Mouse (Mus musculus) myocyte (in vitro differentiated cells): ENCODE measurements around the gene Sostdc1.

Experiments
- CEBPB ChIP-seq: IDR thresholded peaks from 2 replicates; pipeline ENCODE4 v1.6.1; 2011; ENCODE audit warnings: mild to moderate bottlenecking, moderate library complexity; ENCODE audit not compliant: poor library complexity, insufficient read depth, severe bottlenecking
- E2F4 ChIP-seq: IDR thresholded peaks from one replicate; pipeline ENCODE4 v1.6.1; 2011; ENCODE audit warnings: mild to moderate bottlenecking, control low read depth, moderate library complexity; ENCODE audit not compliant: insufficient read depth
- MAX ChIP-seq: IDR thresholded peaks from one replicate; pipeline ENCODE4 v1.6.1; 2011; ENCODE audit warnings: low read depth, mild to moderate bottlenecking, control low read depth
- MYOD1 ChIP-seq, 3 experiments: IDR thresholded peaks; one replicate each; pipeline ENCODE4 v1.6.1; 2011; ENCODE audit warnings: control low read depth in 2 of 3, low read depth in 2 of 3, mild to moderate bottlenecking in 2 of 3, moderate library complexity in 1 of 3; ENCODE audit not compliant: insufficient read length in 2 of 3, control insufficient read depth in 1 of 3
- MYOG ChIP-seq, 3 experiments: IDR thresholded peaks; one replicate each; pipeline ENCODE4 v1.6.1; 2011; ENCODE audit warnings: control low read depth in 2 of 3, low read depth in 2 of 3, mild to moderate bottlenecking in 2 of 3; ENCODE audit not compliant: insufficient read length in 2 of 3, control insufficient read depth in 1 of 3, insufficient read depth in 1 of 3
- POLR2A ChIP-seq: IDR thresholded peaks from one replicate; pipeline ENCODE4 v1.6.1; 2011; ENCODE audit warnings: low read depth, mild to moderate bottlenecking, control low read depth, moderate library complexity; ENCODE audit not compliant: insufficient read length
- POLR2AphosphoS2 ChIP-seq: IDR thresholded peaks from one replicate; pipeline ENCODE4 v1.6.1; 2011; ENCODE audit warnings: low read depth, control low read depth; ENCODE audit not compliant: insufficient read length
- REST ChIP-seq: IDR thresholded peaks from one replicate; pipeline ENCODE4 v1.6.1; 2011; ENCODE audit warnings: mild to moderate bottlenecking, control low read depth, moderate library complexity; ENCODE audit not compliant: insufficient read depth, insufficient read length
- SRF ChIP-seq: IDR thresholded peaks from one replicate; pipeline ENCODE4 v1.6.1; 2011; ENCODE audit warnings: low read depth; ENCODE audit not compliant: control insufficient read depth, insufficient read length
- TCF12 ChIP-seq: IDR thresholded peaks from one replicate; pipeline ENCODE4 v1.6.1; 2011; ENCODE audit warnings: mild to moderate bottlenecking, control low read depth; ENCODE audit not compliant: poor library complexity, insufficient read depth, severe bottlenecking
- TCF3 ChIP-seq: IDR thresholded peaks from one replicate; pipeline ENCODE4 v1.6.1; 2011; ENCODE audit warnings: low read depth, control low read depth; ENCODE audit not compliant: insufficient read length
- USF1 ChIP-seq: IDR thresholded peaks from one replicate; pipeline ENCODE4 v1.6.1; 2011; ENCODE audit warnings: low read depth, mild to moderate bottlenecking, control low read depth, moderate library complexity

- TF ChIP-seq POLR2A: no peak
- TF ChIP-seq REST: no peak
- no peak for TF ChIP-seq MYOD1 (IDR thresholded peaks at IDR 0.05; ENCODE audit: control insufficient read depth in 1 of 3, insufficient read length in 2 of 3, low read depth in 2 of 3)
- no peak for TF ChIP-seq TCF3
- TF ChIP-seq TCF12: no peak
- TF ChIP-seq POLR2AphosphoS2: no peak
- no peak for TF ChIP-seq MAX
- no peak for TF ChIP-seq CEBPB
- no peak for TF ChIP-seq USF1
- TF ChIP-seq E2F4: no peak
- TF ChIP-seq MYOG (IDR thresholded peaks at IDR 0.05; ENCODE audit: control insufficient read depth in 1 of 3, insufficient read depth in 1 of 3, insufficient read length in 2 of 3, low read depth in 2 of 3): no peak
- TF ChIP-seq SRF: no peak
Observed at GRCm38 (mm10) chr12:36360693-36361092, 46.8 kb downstream of the Sostdc1 start.
